Mouse (Mus musculus): ENCODE results near the gene Mrpl16. TPM values are rescaled to one million over a fixed set of nuclear protein-coding genes. Genes with fewer than 3 reads are reported as not detected.
A peak's percentile ranks its signal among the peaks of the same experiment; 100 is the strongest.

The Mrpl16 gene
- total and polyA plus RNA-seq, 2 experiments from 2014 or later, result 49.9 to 99.1 TPM

DNA sequence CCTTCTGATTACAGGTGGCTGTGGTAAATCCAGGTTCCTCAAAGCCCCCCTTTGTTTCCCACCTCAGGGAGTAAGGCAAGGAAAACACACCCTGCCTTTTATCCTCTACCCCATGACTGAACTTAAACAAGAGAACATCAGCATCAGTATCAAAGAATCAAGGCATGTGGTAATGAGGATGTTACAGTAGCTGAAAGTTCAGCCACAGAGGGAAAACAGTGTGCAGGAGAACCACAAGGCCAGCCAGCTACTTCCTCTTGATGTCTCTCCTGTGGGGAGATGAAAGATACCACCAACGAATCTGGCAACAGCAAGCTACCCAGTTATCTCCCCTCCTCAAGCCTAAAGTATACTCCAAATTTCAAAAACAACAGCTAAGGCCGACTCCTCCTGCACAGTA, 37.1 kb downstream of the Mrpl16 start:
- H3K27me3 ChIP-seq (ENCODE audit: control insufficient read depth, insufficient read depth, low read length), result no peaks in the 10 kb centered on the region
- no peak for TF ChIP-seq EP300 (IDR thresholded peaks at IDR 0.05; ENCODE audit: low read depth)
- TF ChIP-seq CTCF (IDR thresholded peaks at IDR 0.05; ENCODE audit: low read depth), result no peak
- H3K4me2 ChIP-seq (ENCODE audit: low read depth, low read length), result no peak overlapping the region
- H3K4me3 ChIP-seq (ENCODE audit: low read depth, low read length), result no peak overlapping the region
- WGBS, result 37% methylated on average over 2 of the region's 2 CpGs
- no peak overlapping the region for H3K9ac ChIP-seq (replicated peaks; ENCODE audit: low read depth, low read length)
- H3K4me1 ChIP-seq (ENCODE audit: control insufficient read depth, insufficient read depth), result no peaks in the 10 kb centered on the region
- ATAC-seq (ENCODE audit: insufficient read depth, low read depth) (no peak), DNase-seq (ENCODE audit: low spot score) (no peak)
- H3K9me3 ChIP-seq (replicated peaks; ENCODE audit: control insufficient read depth, low read length), result no peaks in the 10 kb centered on the region
- no peaks in the 10 kb centered on the region for H3K36me3 ChIP-seq (replicated peaks; ENCODE audit: control insufficient read depth, insufficient read depth, low read length)
- H3K27ac ChIP-seq (ENCODE audit: low read depth), result no peak overlapping the region

DNA sequence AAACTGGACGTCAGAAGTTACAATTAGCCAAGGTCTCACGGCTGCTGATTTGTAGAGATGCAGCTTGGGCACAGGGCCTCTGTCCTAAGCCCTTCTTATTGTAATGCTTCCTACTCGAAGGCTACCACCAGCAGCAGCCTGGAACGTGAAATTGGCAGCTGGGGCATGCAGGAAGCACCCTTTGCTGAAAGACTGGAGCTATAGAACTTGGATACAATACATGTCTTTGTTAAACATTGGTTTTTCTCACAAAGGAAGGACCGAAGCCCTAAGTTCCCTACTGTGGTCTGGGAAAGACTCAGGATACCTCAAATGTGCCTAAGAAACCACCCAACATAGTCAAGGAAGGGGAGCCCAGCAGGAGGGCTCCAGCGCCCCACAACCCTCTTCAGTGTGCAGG, 37.6 kb downstream of the Mrpl16 start:
- no peak overlapping the region for H3K4me3 ChIP-seq (ENCODE audit: low read depth, low read length)
- no peak for DNase-seq (ENCODE audit: low spot score)
- WGBS, result 63% methylated on average over 6 of the region's 6 CpGs

DNA sequence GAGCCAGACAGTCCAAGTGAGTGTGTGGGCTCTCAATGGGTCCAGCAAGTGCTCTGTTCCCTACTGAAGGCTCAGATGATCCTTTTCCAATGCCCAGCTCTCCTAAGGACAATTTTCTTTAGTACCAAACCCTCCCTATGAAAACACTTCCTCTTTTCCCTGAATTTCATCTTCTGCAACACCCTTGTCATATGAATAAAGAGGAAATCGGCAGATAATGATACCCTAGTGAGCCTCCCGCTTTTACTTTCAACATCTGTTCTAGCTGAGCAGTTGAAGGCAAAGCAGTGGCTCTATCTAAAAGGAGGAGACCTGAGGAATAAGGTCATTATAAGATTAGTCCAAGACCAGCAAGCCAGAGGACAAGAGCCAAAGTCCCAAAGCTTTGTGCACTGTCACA, 38.3 kb downstream of the Mrpl16 start:
- no peaks in the 10 kb centered on the region for H3K27me3 ChIP-seq (ENCODE audit: control insufficient read depth, insufficient read depth, low read length)
- no peak overlapping the region for H3K9ac ChIP-seq (replicated peaks; ENCODE audit: low read depth, low read length)
- 65% methylated on average over 2 of the region's 2 CpGs for WGBS
- DNase-seq (ENCODE audit: low spot score), result no peak
- no peak for ATAC-seq (ENCODE audit: insufficient read depth, low read depth)
- no peak overlapping the region for H3K4me2 ChIP-seq (ENCODE audit: low read depth, low read length)
- no peak overlapping the region for H3K4me3 ChIP-seq (ENCODE audit: low read depth, low read length)
- H3K9me3 ChIP-seq (replicated peaks; ENCODE audit: control insufficient read depth, low read length), result no peaks in the 10 kb centered on the region
- H3K36me3 ChIP-seq (replicated peaks; ENCODE audit: control insufficient read depth, insufficient read depth, low read length), result no peaks in the 10 kb centered on the region
- no peak for TF ChIP-seq CTCF (IDR thresholded peaks at IDR 0.05; ENCODE audit: low read depth)
- no peak for TF ChIP-seq EP300 (IDR thresholded peaks at IDR 0.05; ENCODE audit: low read depth)
- H3K27ac ChIP-seq (ENCODE audit: low read depth), result no peak overlapping the region
- H3K4me1 ChIP-seq (ENCODE audit: control insufficient read depth, insufficient read depth), result no peaks in the 10 kb centered on the region

More for the DNA sequence above, 37.6 kb downstream of the Mrpl16 start:
- H3K9ac ChIP-seq (replicated peaks; ENCODE audit: low read depth, low read length), result no peak overlapping the region
- no peaks in the 10 kb centered on the region for H3K9me3 ChIP-seq (replicated peaks; ENCODE audit: control insufficient read depth, low read length)
- ATAC-seq (ENCODE audit: insufficient read depth, low read depth), result no peak
- no peaks in the 10 kb centered on the region for H3K4me1 ChIP-seq (ENCODE audit: control insufficient read depth, insufficient read depth)
- H3K27me3 ChIP-seq (ENCODE audit: control insufficient read depth, insufficient read depth, low read length), result no peaks in the 10 kb centered on the region
- H3K36me3 ChIP-seq (replicated peaks; ENCODE audit: control insufficient read depth, insufficient read depth, low read length), result no peaks in the 10 kb centered on the region
- H3K4me2 ChIP-seq (ENCODE audit: low read depth, low read length), result no peak overlapping the region
- no peak overlapping the region for H3K27ac ChIP-seq (ENCODE audit: low read depth)
- no peak for TF ChIP-seq EP300 (IDR thresholded peaks at IDR 0.05; ENCODE audit: low read depth)
- TF ChIP-seq CTCF (IDR thresholded peaks at IDR 0.05; ENCODE audit: low read depth), result no peak

DNA sequence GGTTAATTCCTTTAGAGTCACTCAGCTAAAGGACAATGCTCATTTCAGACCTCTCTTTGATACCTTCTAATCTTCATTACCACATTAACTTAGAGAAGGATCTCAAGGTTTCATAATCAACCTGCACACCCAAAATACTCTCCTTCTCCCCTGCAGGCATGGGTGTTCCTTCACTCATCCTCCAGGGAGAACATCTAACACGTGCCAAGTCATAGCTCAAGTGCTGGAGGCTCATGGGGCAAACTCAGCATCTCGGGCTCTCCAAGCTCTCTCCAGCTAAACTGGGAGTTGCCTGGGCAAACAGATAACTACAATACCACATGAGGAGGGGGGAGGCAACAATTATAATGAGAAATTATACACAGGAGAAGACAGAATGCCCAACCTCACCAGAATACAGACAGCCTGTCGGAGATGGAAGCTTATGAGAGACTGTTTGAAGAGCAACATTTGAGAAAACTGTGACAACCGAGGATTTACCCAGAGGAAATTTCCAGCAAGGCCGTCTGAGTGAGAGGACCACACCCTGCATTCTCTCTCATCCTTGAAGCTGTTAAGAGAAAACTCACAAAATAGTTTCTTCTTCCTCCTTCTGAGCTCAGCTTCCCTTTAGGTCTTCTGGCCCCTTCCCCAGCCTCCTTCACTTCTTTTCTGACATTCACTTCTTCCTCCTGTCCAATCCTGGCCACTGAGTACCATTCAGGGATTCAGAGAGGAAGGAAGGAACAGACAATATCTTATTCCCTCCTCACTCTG, 40.0 kb downstream of the Mrpl16 start:
- Histone ChIP-seq H3K9ac (replicated peaks; ENCODE audit: low read depth, low read length) (no peak overlapping the region), H3K4me1 (ENCODE audit: control insufficient read depth, insufficient read depth) (no peaks in the 10 kb centered on the region), H3K27me3 (ENCODE audit: control insufficient read depth, insufficient read depth, low read length) (no peaks in the 10 kb centered on the region), H3K27ac (ENCODE audit: low read depth) (peak overlapping the region; percentile 65), H3K4me3 (ENCODE audit: low read depth, low read length) (no peak overlapping the region), H3K9me3 (replicated peaks; ENCODE audit: control insufficient read depth, low read length) (no peaks in the 10 kb centered on the region), H3K4me2 (ENCODE audit: low read depth, low read length) (no peak overlapping the region), H3K36me3 (replicated peaks; ENCODE audit: control insufficient read depth, insufficient read depth, low read length) (no peaks in the 10 kb centered on the region)
- TF ChIP-seq CTCF (IDR thresholded peaks at IDR 0.05; ENCODE audit: low read depth) (no peak), EP300 (IDR thresholded peaks at IDR 0.05; ENCODE audit: low read depth) (no peak)
- no peak for DNase-seq (ENCODE audit: low spot score)
- WGBS, result 59% methylated on average over 5 of the region's 5 CpGs
- no peak for ATAC-seq (ENCODE audit: insufficient read depth, low read depth)

DNA sequence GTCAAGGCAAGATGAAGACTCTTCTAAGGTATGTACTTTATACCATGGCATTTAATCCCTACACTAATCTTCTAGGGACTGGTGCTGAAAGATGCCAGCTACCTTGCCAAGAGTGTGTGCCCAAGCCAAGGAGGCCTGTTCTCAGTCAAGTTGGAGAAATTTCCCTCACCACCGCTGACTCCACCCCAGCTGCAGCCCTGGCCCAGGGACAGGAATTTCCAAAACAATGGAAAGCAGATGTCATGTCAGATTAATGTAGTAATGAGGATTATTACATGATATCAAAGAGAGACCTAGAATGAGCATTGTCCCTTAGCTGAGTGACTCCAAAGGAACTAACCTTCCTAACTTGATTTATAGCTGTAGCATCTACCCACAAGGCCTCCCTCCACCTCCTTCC, 40.7 kb downstream of the Mrpl16 start:
- TF ChIP-seq EP300 (IDR thresholded peaks at IDR 0.05; ENCODE audit: low read depth) (no peak), CTCF (IDR thresholded peaks at IDR 0.05; ENCODE audit: low read depth) (no peak)
- Histone ChIP-seq H3K9me3 (replicated peaks; ENCODE audit: control insufficient read depth, low read length) (no peaks in the 10 kb centered on the region), H3K27me3 (ENCODE audit: control insufficient read depth, insufficient read depth, low read length) (no peaks in the 10 kb centered on the region), H3K27ac (ENCODE audit: low read depth) (peak overlapping the region; percentile 65), H3K4me1 (ENCODE audit: control insufficient read depth, insufficient read depth) (no peaks in the 10 kb centered on the region), H3K36me3 (replicated peaks; ENCODE audit: control insufficient read depth, insufficient read depth, low read length) (no peaks in the 10 kb centered on the region), H3K9ac (replicated peaks; ENCODE audit: low read depth, low read length) (no peak overlapping the region), H3K4me3 (ENCODE audit: low read depth, low read length) (no peak overlapping the region), H3K4me2 (ENCODE audit: low read depth, low read length) (no peak overlapping the region)
- DNase-seq (ENCODE audit: low spot score), result no peak
- 63% methylated on average over 1 of the region's 1 CpGs for WGBS
- ATAC-seq (ENCODE audit: insufficient read depth, low read depth), result no peak

Data from heart, postnatal 0 days (tissue).